Mouse (Mus musculus): Measurements from ENCODE around the gene Rpsa.

The Rpsa gene

DNA sequence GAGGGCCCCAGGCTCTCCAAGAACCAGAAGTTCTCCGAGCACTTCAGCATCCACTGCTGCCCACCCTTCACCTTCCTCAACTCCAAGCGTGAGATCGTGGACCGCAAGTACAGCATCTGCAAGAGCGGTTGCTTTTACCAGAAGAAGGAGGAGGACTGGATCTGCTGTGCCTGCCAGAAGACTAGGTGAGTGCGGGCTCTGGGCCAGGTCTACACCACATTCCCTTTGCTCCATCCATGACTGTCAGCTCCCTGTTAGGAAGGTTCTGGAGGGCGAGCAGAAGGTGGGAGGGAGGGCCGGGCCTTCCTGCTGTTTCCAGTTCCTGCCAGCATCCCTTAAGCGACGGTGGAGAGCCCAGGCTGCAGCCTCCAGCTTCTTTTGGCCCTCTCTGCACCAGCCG, 40.3 kb downstream of the Rpsa start:
- in situ Hi-C loops (cut with MseI, MboI): no loop called here

DNA sequence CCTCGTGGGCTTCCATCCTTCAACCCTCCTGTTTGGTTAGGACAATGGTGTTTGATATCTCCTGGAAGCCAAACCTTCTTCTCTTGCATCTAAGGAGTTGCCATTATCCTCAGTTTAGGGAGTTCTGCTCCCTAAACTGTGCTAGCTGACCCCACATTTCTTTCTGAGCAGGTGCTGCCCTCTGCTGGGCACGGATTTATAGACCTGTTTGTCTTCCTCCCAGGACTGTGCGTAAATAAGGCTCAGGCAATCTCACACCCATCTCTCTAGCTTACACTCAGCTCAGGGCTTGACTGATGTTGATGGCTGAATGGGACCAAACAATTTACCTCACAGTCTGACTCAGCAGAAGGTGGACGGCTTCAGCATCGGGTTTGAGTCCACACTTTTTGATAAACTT, 43.8 kb downstream of the Rpsa start:
- in situ Hi-C loops (cut with MseI, MboI): no loop called here

GRCm38 (mm10) chr9:120174436-120175137, 47.1 kb downstream of the Rpsa start:
- in situ Hi-C loops (cut with MseI, MboI): no loop called here

DNA sequence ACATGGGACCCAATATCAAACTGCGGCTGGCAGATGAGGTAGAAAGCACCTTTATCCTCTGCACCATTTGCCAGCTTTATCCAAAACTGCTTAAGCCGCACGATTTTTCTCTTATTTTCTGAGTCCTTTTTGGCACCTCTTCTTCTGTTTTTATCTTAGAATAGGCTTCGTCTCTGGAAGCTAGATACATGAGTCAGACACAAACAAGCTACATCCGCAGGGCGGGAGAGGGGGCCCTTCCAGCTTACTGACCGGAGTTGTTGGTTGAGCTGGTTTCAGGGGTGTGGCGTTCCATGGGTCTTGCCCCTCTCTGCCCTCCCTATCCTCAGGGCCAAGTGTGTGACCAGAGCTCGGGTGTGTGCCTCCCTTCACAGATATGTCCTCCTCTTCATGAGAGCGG, 51.3 kb downstream of the Rpsa start:
- in situ Hi-C loops (cut with MseI, MboI): no loop called here
